Mouse (Mus musculus) intestine, postnatal 0 days (tissue): Measurements from ENCODE around the gene Hpcal1. TPM values are rescaled to one million over a fixed set of nuclear protein-coding genes. Genes with fewer than 3 reads are reported as not detected.

Source experiments
- ATAC-seq: fragments of 200-750 bp; cut with Nextera tagmentation; 2 replicates; pipeline ENCODE4 v1.8.0; 2017; ENCODE audit warnings: mild to moderate bottlenecking, moderate TSS enrichment, moderate library complexity
- H3K27ac ChIP-seq: fragments of 300-500 bp; sonication (generic); 2 replicates; pipeline ENCODE4 v1.5.1; 2014; ENCODE audit warnings: mild to moderate bottlenecking, low read depth, low read length, moderate library complexity
- H3K27me3 ChIP-seq: fragments of 300-500 bp; sonication (generic); replicated peaks from 2 replicates; pipeline ENCODE4 v1.6.1; 2014; ENCODE audit warnings: low read length, mixed read lengths; ENCODE audit not compliant: control insufficient read depth, insufficient read depth
- H3K36me3 ChIP-seq: fragments of 300-500 bp; sonication (generic); 2 replicates; pipeline ENCODE4 v1.6.1; 2014; ENCODE audit warnings: mild to moderate bottlenecking, moderate library complexity; ENCODE audit not compliant: control insufficient read depth, insufficient read depth
- H3K4me1 ChIP-seq: fragments of 300-500 bp; sonication (generic); replicated peaks from 2 replicates; pipeline ENCODE4 v1.6.1; 2014; ENCODE audit warnings: antibody characterized with exemption, low read length, mixed read lengths; ENCODE audit not compliant: control insufficient read depth, insufficient read depth
- H3K4me2 ChIP-seq: fragments of 300-500 bp; sonication (generic); replicated peaks from 2 replicates; pipeline ENCODE4 v1.6.1; 2014; ENCODE audit warnings: low read depth, mild to moderate bottlenecking, moderate library complexity
- H3K4me3 ChIP-seq: fragments of 300-500 bp; sonication (generic); 2 replicates; pipeline ENCODE4 v1.5.1; 2014; ENCODE audit warnings: low read depth, low read length
- H3K9ac ChIP-seq: fragments of 300-500 bp; sonication (generic); 2 replicates; pipeline ENCODE4 v1.6.1; 2014; ENCODE audit warnings: mild to moderate bottlenecking, low read depth, low read length
- H3K9me3 ChIP-seq: fragments of 300-500 bp; sonication (generic); 2 replicates; pipeline ENCODE4 v1.6.1; 2016; ENCODE audit warnings: mixed run types; ENCODE audit not compliant: control insufficient read depth
- CTCF ChIP-seq: sonication (generic); IDR thresholded peaks from 2 replicates; pipeline ENCODE4 v1.5.1; 2016; ENCODE audit warnings: low read depth, mild to moderate bottlenecking, control low read depth, antibody characterized with exemption, moderate library complexity
- WGBS: fragments of 180-500 bp; shearing (Covaris S2); extraction: QIAGEN DNeasy Blood & Tissue Kit; methylation state at CpG from one replicate; pipeline ENCODE4 v1.1.7; 2014; 5-methylcytosine and 5-hydroxymethylcytosine counted together
- polyA plus RNA-seq: library from polyadenylated mRNA; unstranded; fragments of >200 nt; fragmentation: Nextera tagmentation; extraction: Ambion mirVana; gene quantifications from 2 replicates; pipeline ENCODE4 v1.2.1, GENCODE M21; 2015

Hpcal1 gene
- polyA plus RNA-seq, 1 experiment from 2014 or later, result 32.3 TPM

DNA sequence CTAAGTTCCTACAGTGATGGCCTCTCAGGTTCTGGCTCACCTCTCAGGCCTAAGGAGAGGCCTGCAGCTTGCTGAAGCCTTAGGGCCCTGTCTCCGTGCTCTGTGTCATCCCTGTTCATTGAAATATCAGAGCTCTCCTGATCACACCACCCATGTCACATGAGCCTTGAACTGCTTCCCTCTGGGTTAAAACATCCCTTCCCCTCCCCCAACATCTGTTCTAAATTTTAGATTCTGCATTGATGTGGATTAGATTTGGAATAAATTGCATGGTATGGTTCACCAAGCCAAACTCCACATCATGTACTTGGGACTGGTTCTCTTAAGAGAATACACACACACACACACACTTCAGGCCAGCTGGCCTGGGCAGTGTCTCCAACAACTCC lies 32.5 kb downstream of the Hpcal1 start:
- Histone ChIP-seq H3K9me3 (no peaks in the 10 kb centered on the region), H3K9ac (no peak overlapping the region), H3K36me3 (no peaks in the 10 kb centered on the region), H3K27ac (no peak overlapping the region), H3K4me3 (no peak overlapping the region), H3K4me2 (no peak overlapping the region), H3K4me1 (peaks cover 21% of the 10 kb centered on the region), H3K27me3 (no peaks in the 10 kb centered on the region)
- ATAC-seq, result no peak
- TF ChIP-seq CTCF, result no peak
- WGBS, result 73% methylated on average over 1 of the region's 1 CpGs

DNA sequence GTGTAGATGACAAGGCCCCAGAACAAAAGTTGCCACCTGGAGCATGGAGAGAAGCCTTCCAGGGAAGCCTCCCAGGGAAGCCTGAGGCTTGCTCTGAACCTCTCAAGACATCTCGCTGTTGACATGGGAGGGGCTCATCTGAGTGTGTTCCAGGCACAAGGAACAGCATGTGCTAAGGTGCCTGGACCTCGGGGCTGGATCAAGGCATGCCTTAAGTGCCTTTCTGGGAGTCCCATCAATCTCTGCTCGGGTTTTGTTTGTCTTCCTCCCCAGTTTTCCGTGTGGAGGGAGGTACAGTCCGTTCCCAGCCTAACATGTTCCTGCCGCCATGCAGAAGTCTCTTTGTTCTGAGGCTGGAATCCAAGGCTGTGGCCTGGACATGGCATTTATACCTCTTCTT lies 33.3 kb downstream of the Hpcal1 start:
- no peaks in the 10 kb centered on the region for H3K9me3 ChIP-seq
- no peak for ATAC-seq
- H3K27ac ChIP-seq, result peak overlapping the region; percentile 77
- H3K36me3 ChIP-seq, result no peaks in the 10 kb centered on the region
- peaks cover 21% of the 10 kb centered on the region for H3K4me1 ChIP-seq
- H3K4me2 ChIP-seq, result no peak overlapping the region
- WGBS, result 24% methylated on average over 6 of the region's 6 CpGs
- no peaks in the 10 kb centered on the region for H3K27me3 ChIP-seq
- H3K4me3 ChIP-seq, result no peak overlapping the region
- TF ChIP-seq CTCF, result no peak
- H3K9ac ChIP-seq, result no peak overlapping the region

DNA sequence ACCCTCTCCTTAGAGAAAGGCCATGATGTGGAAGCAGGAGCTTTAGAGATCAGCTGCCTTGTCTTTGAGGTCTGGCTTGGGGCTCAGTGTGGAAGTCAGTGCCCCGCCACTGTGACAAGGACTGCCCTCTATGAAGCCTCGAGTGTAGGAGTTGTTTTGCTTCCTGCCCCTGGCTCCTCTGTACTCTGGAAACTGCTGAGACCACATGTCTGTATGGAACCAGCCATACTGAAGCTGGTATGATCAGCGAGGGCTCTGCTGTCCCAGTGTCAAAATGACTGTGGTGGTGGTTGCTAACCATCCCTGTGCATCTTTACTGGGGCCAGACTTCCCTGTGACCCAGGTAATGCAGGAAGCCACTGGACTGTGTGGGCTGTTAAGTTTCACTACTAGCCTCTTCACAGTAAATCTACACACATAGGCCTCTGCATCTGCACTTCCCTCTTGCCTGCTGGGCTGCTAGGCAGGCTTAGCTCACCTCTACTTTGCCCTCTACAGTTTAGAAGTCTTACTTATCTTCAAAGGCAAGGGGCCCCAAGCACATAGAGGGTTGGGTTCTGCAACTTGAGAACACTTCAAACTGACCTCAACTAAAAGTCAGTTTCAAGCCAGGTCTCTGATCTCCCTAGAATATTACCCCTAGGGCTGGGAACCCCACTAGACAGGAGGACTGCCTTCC lies 33.9 kb downstream of the Hpcal1 start:
- no peaks in the 10 kb centered on the region for H3K36me3 ChIP-seq
- 41% methylated on average over 3 of the region's 3 CpGs for WGBS
- H3K27ac ChIP-seq, result peak overlapping the region; percentile 77
- no peak overlapping the region for H3K9ac ChIP-seq
- H3K4me1 ChIP-seq, result peaks cover 21% of the 10 kb centered on the region
- TF ChIP-seq CTCF, result peak; percentile 13
- H3K27me3 ChIP-seq, result no peaks in the 10 kb centered on the region
- H3K9me3 ChIP-seq, result no peaks in the 10 kb centered on the region
- H3K4me2 ChIP-seq, result no peak overlapping the region
- ATAC-seq, result peak; percentile 83
- H3K4me3 ChIP-seq, result no peak overlapping the region

DNA sequence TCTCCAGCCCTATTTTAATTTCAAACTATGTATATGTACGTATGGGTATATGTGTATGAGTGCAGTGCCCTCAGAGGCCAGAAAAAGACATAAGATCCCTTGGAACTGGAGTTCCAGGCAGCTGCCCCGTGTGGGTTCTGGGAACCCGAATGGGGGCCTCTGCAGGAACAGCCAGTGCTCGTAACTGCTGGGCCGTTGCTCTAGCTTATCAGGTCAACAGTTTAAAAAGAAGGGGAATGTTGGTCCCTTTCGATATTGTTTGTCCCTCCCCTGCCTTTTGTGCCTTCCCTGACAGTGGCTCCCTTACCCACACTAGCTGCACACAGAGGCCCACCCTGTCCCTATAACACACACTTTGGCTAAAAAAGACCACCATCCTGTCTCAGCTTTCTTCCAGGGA lies 34.9 kb downstream of the Hpcal1 start:
- ATAC-seq, result no peak
- no peak overlapping the region for H3K9ac ChIP-seq
- no peak overlapping the region for H3K4me3 ChIP-seq
- peak overlapping the region; percentile 77 for H3K27ac ChIP-seq
- peak overlapping the region; percentile 17; the same call in 1 of the 2 replicates for H3K4me2 ChIP-seq
- peaks cover 21% of the 10 kb centered on the region for H3K4me1 ChIP-seq
- no peaks in the 10 kb centered on the region for H3K9me3 ChIP-seq
- TF ChIP-seq CTCF, result no peak
- H3K36me3 ChIP-seq, result no peaks in the 10 kb centered on the region
- H3K27me3 ChIP-seq, result no peaks in the 10 kb centered on the region
- WGBS, result 42% methylated on average over 6 of the region's 6 CpGs

DNA sequence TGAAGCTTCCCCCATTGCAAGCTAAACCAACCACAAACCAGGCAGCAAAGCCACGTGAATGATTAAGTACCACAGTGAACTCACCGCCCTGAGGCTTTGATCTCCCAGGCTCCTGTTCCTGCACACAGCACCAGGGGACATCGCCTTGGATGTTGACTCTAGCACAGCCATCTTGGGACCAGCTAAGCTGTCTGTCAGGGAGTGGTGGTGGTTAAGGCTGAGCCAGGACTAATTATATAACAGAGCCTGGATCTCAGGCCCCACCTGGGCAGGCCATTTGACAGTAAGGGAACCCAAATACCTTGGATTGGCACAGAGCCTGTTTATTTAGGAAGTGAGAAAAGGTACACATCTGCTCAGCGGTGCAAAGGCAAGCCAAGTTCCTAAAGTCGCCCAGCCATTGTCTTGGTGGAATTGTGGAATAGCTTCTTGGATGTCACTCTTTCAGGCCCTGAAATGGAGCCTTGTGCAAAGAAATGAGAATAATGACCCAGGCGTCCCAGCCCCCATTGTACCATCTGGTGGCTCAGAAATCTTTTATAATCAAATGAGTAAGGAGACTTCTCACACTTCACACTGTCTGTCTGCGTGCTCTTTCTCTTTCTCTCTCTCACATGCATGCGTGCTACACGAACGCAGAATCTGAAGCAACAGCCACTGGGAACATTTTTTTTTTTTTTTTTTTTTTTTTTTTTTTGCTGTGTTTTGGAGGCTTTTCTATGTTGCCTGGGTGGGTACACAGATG lies 36.1 kb downstream of the Hpcal1 start:
- 0 out of 2 replicates have a peak, but pooled peaks have one; percentile 7 for ATAC-seq
- Histone ChIP-seq H3K4me2 (no peak overlapping the region), H3K27ac (no peak overlapping the region), H3K9me3 (no peaks in the 10 kb centered on the region), H3K4me1 (peaks cover 21% of the 10 kb centered on the region), H3K9ac (no peak overlapping the region), H3K4me3 (no peak overlapping the region), H3K27me3 (no peaks in the 10 kb centered on the region), H3K36me3 (no peaks in the 10 kb centered on the region)
- WGBS, result 69% methylated on average over 10 of the region's 10 CpGs
- TF ChIP-seq CTCF, result no peak

DNA sequence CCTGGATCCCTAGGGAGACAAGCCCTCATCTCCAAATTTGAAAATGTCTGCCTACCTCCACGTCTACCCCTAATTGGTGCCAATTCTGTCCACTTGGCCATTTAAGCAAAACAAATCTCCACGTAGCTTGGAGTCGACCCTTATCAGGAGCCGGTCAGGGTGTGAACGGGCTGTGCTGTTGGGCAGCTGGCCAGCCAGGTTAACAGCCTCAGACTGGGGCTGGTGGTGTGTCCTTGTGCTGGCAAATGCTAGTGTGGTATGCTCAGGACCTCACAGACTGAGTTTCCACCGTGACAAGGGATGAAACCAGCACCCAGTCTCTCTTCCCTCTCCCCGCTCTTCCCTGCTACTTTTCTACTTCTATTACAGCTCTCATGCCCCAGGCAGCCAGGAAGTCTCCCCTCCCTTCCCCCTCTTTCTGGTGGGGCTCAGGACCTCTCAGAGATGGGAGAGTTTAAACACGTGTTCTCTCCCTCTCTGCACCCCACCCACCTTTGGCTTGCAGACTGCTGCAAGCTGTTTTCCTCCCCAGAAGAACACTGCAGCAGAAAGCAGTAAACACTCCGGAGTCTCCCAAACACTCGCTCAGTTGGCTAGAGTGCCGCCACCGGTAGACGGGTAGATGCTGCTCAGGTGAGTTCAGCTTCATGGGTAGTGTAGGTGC lies 37.2 kb downstream of the Hpcal1 start:
- Histone ChIP-seq H3K4me2 (0 out of 2 replicates have a peak overlapping the region, but pooled peaks have one; percentile 9), H3K4me3 (no peak overlapping the region), H3K27me3 (no peaks in the 10 kb centered on the region), H3K9ac (no peak overlapping the region), H3K36me3 (no peaks in the 10 kb centered on the region), H3K4me1 (peaks cover 21% of the 10 kb centered on the region), H3K9me3 (no peaks in the 10 kb centered on the region), H3K27ac (no peak overlapping the region; the same call in 1 of the 2 replicates)
- ATAC-seq, result no peak
- no peak for TF ChIP-seq CTCF
- 33% methylated on average over 13 of the region's 13 CpGs for WGBS
